Mouse (Mus musculus) naive thymus-derived CD4-positive, alpha-beta T cell, adult 2 months (primary cell): ENCODE data around the gene Gclc.
A peak's percentile ranks its signal among the peaks of the same experiment; 100 is the strongest.

Experiments used
- DNase-seq: peaks from one replicate; pipeline ENCODE4 v3.0.0-alpha.2; 2011; ENCODE audit warnings: low read depth

Gclc gene

GRCm38 (mm10) chr9:77783006-77783405 is 28.7 kb downstream of the Gclc start:
- DNase-seq = no peak

GRCm38 (mm10) chr9:77785466-77785865 is 31.1 kb downstream of the Gclc start:
- DNase-seq = no peak

- DNase-seq = no peak
Observed at GRCm38 (mm10) chr9:77787936-77788335, 33.6 kb downstream of the Gclc start.

- no peak for DNase-seq
Observed at GRCm38 (mm10) chr9:77789615-77790348, 35.4 kb downstream of the Gclc start.

- DNase-seq = no peak
Observed at GRCm38 (mm10) chr9:77793838-77794237, 39.5 kb downstream of the Gclc start.

- peak; percentile 41 for DNase-seq
Observed at GRCm38 (mm10) chr9:77802461-77802860, 48.1 kb downstream of the Gclc start.

- no peak for DNase-seq
Observed at GRCm38 (mm10) chr9:77806426-77806825, 52.1 kb downstream of the Gclc start.

- DNase-seq = peak; percentile 91
Observed at GRCm38 (mm10) chr9:77806842-77807668, 52.7 kb downstream of the Gclc start.

GRCm38 (mm10) chr9:77808481-77808880 is 54.1 kb downstream of the Gclc start:
- DNase-seq = no peak

GRCm38 (mm10) chr9:77818858-77819257 is 64.5 kb downstream of the Gclc start:
- DNase-seq = no peak

GRCm38 (mm10) chr9:77819318-77819717 is 65.0 kb downstream of the Gclc start:
- DNase-seq = no peak

GRCm38 (mm10) chr9:77820836-77821235 is 66.5 kb downstream of the Gclc start:
- DNase-seq = no peak

- DNase-seq = no peak
Observed at GRCm38 (mm10) chr9:77825380-77825961, 71.1 kb downstream of the Gclc start.

GRCm38 (mm10) chr9:77826237-77826636 is 71.9 kb downstream of the Gclc start:
- no peak for DNase-seq

GRCm38 (mm10) chr9:77828531-77828965 is 74.2 kb downstream of the Gclc start:
- DNase-seq = no peak

GRCm38 (mm10) chr9:77834259-77834993 is 80.1 kb downstream of the Gclc start:
- DNase-seq = peak; percentile 33

- DNase-seq = no peak
Observed at GRCm38 (mm10) chr9:77835122-77835521, 80.8 kb downstream of the Gclc start.

- no peak for DNase-seq
Observed at GRCm38 (mm10) chr9:77835756-77836155, 81.4 kb downstream of the Gclc start.

- DNase-seq = no peak
Observed at GRCm38 (mm10) chr9:77838586-77838985, 84.3 kb downstream of the Gclc start.
